Mouse (Mus musculus) urinary bladder, adult 18-20 months (tissue): ENCODE results near the gene Ralgds.
"Not testable (repeated sequence)": the region's sequence is repeated elsewhere in the genome, so short reads cannot be mapped to it uniquely, and the experiment has no call there.

Experiments
- DNase-seq, 2 experiments: peaks; one replicate each; pipeline ENCODE4 v3.0.0; 2022; ENCODE audit warnings: low spot score in 2 of 2, mixed read lengths in 2 of 2

Ralgds gene

GRCm38 (mm10) chr2:28505795-28506194 is 7.1 kb upstream of the Ralgds start, which contains the start of gene Gm10134:
Gene Gm10134, plus strand, starts transcription at chr2:28506095.
- DNase-seq, result no peak

DNA sequence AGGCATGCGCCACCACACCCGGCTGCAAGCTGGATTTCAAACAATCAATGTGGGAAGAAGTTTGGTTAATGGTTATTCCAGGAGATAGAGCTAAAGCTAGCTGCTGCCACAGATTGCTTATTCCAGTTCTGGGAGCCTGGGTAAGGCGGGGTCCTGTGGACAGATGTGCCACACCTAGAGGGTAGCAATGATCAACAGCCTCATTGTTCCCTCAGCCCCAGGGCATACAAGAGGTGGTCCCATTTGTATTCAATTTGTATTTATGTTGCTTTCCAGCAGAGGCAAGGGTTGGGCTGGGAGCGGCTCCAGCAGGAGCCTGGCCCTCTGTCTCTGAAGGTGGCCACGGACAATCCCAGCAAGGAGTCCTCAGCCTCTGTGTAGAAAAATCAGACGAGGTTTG is 6.6 kb upstream of the Ralgds start:
- no peak for DNase-seq

GRCm38 (mm10) chr2:28511600-28511999 is 1.3 kb upstream of the Ralgds start:
- not testable (repeated sequence) for DNase-seq

DNA sequence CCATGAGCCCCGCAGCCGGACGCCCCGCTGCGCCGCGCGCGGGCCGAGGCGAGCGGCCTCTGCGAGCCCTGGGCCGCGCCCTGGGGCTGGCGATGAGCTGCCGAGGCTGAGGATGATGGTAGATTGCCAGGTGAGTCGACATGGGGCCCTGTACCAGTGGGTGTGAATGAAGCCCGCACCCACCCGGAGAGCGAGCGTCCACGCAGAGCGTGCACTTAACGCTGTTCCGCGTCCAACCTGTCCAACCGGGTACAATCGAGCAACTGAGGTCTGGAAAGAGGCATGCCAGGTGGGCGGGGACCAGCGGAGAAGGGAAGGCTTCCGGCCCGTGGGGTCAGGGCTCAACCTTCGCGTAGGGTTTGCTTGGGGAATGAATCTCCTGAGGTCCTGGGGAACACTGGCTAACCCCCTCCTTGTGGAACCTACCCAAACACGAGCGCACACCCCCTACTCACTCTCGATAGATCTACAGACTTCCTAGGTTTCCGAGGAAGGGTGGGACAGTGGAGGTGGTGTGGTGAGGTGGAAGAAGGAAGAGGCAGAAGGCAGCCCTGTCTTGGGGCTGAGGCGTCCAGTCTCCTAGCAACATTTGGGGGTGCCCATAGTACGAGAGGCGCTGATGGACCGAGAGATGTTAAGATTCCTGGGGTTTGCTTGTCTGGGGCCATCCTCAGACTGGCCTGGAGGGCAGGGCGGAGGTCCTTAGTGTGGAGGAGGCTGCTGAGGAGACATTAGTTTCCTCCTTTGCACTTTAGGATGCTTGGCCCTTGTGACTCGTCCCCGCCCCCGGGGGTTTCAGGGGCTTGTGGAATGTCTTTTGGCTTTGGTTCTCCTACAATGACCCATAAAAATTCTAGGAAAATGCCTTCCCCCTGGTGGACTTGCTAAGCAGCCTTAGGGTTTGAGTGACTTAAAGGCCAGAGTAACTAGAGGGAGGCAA is 776 bp downstream of the Ralgds start:
- peak in 1 of 2 experiments; percentile 62 for DNase-seq

GRCm38 (mm10) chr2:28514489-28514888 is 1.6 kb downstream of the Ralgds start:
- DNase-seq, result peak; percentile 64 to 72

- peak; percentile 77 to 79 for DNase-seq
Observed at GRCm38 (mm10) chr2:28517206-28517909, 4.4 kb downstream of the Ralgds start.

GRCm38 (mm10) chr2:28518231-28518630 is 5.3 kb downstream of the Ralgds start:
- DNase-seq, result no peak

DNA sequence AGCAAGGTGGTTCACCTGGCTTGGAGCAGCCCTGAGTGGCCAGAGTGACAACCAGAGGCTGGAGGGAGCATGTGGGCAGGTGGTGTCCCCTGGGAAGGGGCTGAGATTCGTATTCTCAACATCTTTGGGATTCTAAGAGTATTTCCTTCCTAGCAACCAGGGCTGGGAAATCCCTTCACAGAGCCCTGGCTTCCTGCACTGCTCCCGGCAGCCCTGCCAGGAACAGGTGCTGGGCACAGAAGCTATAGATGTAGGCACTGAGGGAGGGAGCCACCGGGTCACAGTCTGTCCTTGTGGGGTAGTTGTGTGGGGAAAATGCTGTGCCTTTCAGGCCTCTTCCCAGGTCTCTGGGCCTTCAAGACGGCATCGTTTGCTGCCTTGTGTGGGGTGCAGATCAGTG is 7.7 kb downstream of the Ralgds start:
- no peak for DNase-seq

- DNase-seq, result no peak
Observed at GRCm38 (mm10) chr2:28521571-28522151, 8.7 kb downstream of the Ralgds start.

DNA sequence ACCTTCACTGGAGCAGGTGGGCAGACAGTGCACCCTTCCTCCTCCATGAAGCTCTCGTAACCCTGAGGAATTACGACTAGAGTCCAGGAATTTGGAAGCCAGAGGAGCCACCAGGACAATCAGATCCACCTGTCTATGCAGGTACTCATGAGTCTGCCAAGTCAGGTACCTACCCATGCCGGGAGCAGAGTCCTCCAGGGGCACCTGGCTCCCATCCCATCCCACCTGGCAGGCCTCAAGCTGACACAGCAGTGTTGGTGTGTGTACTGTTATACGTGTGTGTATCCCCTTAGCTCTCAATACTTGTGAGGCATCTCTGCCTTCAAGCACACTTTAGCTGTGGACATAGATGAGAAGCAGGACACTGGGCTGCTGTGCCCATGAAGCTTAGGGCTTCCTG is 9.2 kb downstream of the Ralgds start:
- DNase-seq, result no peak

DNA sequence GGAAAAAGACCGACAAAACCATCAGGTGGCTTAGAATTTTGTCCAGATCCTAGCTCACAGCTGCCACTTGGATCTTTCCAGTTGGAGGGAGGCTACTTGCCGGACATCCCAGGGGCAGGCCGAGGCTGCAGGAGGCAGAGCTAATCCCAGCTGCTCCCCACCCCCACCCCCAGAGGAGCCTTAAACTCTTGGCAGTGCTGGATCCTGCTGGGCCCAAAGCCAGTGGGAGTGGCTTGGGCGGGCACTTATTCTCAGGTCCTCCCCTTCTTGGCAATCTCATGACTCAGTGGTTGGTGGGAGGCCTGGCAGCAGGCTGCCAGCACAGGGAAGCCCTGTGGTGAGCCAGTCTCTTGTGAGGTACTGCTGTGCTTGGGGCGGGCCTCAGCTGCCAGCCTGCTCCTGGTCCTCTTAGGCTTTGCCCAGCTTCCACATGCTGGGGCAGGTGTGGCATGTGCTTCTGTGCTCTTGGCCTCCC is 10.8 kb downstream of the Ralgds start:
- peak; percentile 81 to 85 for DNase-seq

DNA sequence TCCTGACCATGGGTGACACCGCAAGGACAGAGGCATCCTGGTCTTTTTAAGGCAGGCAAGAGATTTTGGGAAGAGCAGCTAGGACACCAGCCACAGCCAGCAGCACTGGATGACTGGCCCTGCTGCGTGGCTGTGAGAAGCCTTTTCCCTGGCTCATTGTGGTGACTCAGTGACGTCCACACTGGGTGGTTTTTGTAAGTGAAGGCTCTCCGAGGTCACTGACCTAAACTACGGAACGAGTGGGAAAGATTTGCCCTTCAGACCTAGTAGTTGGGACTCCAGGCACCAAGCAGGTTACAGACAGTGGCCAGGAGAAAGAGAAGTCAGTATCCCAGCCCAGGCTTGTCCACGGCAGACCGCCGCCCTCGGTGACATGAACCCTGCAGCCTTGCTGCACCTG is 11.5 kb downstream of the Ralgds start:
- DNase-seq, result no peak

DNA sequence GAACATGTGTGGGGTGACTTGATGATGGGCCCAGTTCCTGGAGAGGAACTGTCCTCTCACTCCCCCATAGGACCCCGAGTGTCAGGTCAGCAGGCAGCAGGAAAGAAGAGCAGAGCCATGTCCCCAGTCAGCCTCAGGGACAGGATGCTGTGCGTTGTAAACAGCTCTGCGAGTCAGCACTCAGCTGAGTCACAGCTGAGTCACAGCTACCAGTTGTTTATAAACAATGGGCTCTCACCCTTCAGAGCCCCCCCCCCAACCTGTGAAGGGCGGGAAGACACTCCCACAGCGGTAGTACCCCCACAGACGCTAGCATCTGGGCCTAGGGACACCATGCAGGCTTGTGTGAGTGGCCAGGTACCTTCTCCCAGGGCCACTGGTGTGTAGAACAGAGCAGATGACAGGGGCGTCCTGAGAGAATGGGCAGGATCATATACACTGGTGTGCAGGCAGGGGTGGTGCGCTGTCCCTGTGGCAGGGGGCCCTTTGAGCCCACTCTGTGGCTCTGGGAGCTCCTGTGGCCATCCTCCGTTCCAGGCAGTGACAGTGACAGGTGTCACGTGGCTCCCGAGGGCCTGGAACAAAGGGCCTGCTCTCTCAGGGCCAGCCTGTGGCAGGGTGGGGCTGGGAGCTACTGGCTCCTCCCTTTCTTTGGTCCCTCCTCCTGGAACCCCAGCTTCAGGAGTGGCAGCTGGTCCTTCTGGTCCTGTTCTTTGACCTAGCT is 12.5 kb downstream of the Ralgds start:
- peak; percentile 75 to 90 for DNase-seq

DNA sequence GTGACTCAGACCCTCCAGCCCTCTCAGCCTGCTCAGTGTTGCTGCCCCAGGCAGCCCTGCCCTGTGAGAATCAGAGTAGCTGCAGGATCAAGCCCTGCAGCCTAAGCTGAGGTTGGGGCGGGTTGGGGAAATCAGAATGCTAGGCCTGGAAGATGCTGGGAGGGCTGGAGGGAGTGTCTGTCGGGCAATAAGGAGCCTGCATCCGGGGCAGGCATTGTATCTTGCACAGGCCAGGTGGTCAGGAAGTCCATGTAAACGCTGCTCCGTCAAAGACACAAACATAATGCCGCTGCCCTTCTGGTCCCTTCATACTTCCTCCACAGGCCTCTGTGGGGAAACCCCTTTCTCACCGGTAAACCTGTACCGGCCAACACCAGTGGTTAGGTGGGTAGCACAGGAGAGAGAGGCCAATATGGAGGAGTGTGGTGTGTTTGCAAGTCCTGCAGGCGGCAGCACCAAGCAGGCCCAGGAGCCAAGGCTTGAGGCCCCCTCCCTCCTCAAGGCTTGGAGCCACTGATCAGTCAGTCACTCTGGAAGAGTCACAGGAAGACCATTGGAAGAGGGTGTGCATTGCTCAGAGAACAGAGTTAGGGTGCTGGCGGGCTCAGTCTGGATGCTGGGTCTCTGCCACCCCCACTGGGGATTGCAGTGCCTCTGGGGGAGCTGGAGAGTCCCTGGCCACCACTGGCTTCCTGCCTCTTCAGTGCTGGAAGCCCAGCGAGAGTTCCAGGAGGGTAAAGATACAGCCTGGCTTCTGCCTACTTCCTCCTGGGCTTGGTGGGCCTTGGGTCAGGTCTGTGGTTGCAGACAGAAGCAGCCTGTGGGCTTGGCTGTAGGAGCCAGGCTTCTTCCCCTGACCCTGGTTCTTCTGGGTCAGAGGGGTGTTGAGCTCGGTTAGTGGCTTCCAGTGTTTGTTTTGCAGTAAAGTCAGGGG is 13.3 kb downstream of the Ralgds start:
- no peak for DNase-seq

DNA sequence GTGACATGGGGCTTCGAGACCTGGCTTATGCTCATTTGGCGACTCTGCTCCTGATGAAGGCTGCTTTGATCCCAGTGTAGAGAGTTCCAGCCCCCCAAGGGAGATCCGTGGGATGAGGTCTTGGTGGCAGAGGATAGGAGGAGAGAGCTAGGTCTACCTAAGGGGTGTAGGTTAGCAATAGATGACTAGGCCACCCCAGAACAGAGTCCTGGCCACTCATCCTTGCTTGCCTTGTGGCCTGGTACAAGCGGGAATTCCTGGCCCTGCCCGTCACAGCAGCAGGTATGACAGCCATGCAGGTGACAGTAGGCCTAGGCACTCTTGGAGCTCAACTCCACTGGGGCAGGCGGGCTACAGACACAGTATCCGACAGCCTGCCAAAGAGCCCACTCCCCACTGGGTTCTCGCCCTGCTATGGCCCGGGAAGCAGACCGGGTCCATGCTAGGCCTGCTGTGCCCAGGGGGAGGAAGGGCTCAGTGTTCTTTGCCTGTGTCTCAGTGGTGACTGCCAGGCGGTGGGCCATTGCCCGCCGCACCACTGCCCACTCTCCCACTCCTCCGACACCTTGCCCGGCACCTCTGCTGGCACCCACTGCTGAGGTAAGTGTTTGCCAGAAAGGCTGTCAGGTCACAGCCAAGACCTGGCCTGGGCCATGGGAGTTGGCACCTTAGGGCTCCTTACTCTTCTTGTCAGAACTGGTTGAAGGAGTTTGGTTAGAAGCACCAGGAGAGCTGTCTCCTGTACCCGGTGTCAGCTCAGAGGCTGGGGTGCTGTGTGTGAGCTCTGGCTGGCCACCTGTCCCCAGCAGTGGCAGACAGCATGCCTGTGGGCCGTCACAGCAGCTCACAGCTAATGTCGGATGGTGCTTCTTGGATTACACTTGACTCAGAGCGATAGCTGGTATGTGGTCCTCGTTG is 14.8 kb downstream of the Ralgds start:
- DNase-seq, result no peak

DNA sequence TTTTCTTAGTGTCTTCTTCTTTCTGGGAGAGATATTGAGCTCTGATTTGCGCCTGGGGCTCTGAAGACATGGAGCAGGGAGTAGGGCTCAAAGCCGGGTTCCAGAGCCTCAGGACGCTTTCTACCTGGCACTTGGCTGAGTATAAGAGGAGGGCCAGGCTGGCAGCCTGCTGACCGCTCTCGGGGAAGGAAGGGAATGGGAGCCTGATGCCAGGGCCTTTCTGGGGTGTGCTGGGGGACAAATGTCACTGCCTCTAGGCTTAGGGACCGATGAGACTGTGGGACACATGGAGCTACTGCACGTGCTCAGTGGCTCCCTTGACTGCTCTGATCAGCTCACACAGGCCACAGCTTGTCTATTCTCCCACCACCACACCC is 15.4 kb downstream of the Ralgds start:
- no peak for DNase-seq

- DNase-seq, result no peak
Observed at GRCm38 (mm10) chr2:28529856-28530255, 16.9 kb downstream of the Ralgds start.

DNA sequence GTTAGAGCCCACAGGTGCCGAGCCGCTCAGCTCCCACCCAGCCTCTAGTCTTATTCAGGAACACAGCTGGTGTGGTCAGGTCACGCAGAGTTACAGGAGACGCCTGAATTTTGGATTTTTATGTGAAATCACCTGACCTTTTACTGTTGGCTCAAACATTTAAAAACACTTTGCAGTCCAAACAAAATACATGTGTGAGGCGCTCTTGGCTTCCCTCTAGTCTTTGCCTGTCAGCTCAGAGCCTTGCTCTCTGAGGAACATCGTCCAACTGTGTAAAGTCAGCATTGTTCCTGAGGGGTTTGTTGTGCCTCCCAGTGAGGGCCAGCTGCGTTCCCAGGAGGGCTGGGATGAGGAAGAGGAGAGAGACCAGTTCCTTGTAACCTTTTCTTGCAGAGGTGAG is 17.4 kb downstream of the Ralgds start:
- DNase-seq, result no peak
